Mouse (Mus musculus) heart, postnatal 0 days (tissue): ENCODE data around the gene Scel.

Experiments used
- CTCF ChIP-seq: IDR thresholded peaks from 2 replicates; pipeline ENCODE4 v1.5.1; 2016; ENCODE audit warnings: antibody characterized with exemption, control low read depth, low read depth
- EP300 ChIP-seq: IDR thresholded peaks from 2 replicates; pipeline ENCODE4 v1.6.1; 2016; ENCODE audit warnings: antibody characterized with exemption, low read depth

DNA sequence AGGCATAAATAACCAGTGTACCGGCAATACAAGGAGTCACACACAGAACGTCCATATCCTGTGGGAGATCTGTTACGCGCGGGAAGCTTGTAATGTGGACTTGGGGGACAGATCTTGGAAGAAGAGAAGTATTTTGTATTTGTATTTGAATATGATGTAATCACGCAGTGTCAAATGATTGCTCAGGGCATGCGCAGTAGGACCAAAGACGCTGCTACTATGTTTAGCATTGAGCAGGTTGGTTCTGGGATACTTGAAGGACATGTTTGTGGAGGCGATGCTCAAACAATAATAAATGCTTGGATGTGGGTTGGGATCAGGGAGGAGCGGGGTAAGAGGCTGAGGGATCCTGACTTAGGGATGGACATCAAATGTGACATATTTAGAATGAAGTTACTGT lies 37.8 kb downstream of the Scel start:
- TF ChIP-seq CTCF, result no peak
- TF ChIP-seq EP300, result no peak
